Mouse (Mus musculus) gonadal fat pad, adult 2 months (tissue): ENCODE data around the gene Slc25a27. TPM values are rescaled to one million over a fixed set of nuclear protein-coding genes. Genes with fewer than 3 reads are reported as not detected.

Experiments used
- polyA plus RNA-seq: library from polyadenylated mRNA; depleted of rRNA; stranded (reverse); fragments of >200 nt; gene quantifications from 2 replicates; pipeline ENCODE4 v1.2.3, GENCODE M21; 2012; rRNA removed

The Slc25a27 gene
- polyA plus RNA-seq, 1 experiment: 4.2 TPM

Other genes starting within 250 kb of the Slc25a27 start
- gene Mep1a, start 164.4 kb downstream of the Slc25a27 start, polyA plus RNA-seq: 2.5 and 5.3 TPM in 2 replicates
- 0.96 and 1.2 TPM in 2 replicates for gene Ankrd66, start 123.6 kb downstream of the Slc25a27 start, polyA plus RNA-seq
- gene Pla2g7, start 99.1 kb downstream of the Slc25a27 start, polyA plus RNA-seq: 33.6 and 49.6 TPM in 2 replicates
- gene Tdrd6, start 36.9 kb downstream of the Slc25a27 start, polyA plus RNA-seq: 0.30 and 0.47 TPM in 2 replicates
- gene Cyp39a1, start 211 bp upstream of the Slc25a27 start, polyA plus RNA-seq: 3.0 and 3.5 TPM in 2 replicates
- gene Rcan2, start 134.1 kb upstream of the Slc25a27 start, polyA plus RNA-seq: 3.9 and 5.6 TPM in 2 replicates